Mouse (Mus musculus) thymus, postnatal 10 days (tissue): ENCODE data around the gene Nfkb2.
A peak's percentile ranks its signal among the peaks of the same experiment; 100 is the strongest.

Experiments used
- DNase-seq, 2 experiments: peaks; one replicate each; pipeline ENCODE4 v3.0.0; 2021; ENCODE audit warnings: low spot score in 2 of 2

The Nfkb2 gene

DNA sequence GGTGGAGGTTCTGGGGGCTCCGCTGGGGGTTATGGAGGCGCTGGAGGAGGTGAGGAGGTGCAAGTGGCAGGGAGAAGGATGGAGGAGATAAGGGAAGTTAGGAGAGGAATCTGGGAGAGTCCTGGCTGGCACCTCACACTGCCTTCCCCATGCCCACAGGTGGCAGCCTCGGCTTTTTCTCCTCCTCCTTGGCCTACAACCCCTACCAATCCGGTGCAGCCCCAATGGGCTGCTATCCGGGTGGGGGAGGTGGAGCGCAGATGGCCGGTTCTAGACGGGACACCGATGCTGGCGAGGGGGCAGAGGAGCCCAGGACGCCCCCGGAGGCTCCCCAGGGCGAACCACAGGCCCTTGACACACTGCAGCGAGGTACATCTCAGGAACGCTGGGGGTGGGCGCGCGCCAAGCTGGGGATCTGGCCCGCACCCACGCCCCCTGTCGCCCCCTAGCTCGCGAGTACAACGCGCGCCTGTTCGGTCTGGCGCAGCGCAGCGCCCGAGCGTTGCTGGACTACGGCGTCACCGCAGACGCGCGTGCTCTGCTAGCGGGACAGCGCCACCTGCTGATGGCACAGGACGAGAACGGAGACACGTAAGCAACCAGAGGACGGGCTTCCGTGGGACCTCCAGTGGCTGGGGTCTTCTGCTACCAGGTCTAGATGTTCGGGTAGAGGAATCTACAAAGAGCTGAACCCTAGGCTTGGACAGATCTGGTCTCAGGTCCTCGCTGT lies 4.8 kb downstream of the Nfkb2 start:
- DNase-seq, result peak; percentile 73 to 93

DNA sequence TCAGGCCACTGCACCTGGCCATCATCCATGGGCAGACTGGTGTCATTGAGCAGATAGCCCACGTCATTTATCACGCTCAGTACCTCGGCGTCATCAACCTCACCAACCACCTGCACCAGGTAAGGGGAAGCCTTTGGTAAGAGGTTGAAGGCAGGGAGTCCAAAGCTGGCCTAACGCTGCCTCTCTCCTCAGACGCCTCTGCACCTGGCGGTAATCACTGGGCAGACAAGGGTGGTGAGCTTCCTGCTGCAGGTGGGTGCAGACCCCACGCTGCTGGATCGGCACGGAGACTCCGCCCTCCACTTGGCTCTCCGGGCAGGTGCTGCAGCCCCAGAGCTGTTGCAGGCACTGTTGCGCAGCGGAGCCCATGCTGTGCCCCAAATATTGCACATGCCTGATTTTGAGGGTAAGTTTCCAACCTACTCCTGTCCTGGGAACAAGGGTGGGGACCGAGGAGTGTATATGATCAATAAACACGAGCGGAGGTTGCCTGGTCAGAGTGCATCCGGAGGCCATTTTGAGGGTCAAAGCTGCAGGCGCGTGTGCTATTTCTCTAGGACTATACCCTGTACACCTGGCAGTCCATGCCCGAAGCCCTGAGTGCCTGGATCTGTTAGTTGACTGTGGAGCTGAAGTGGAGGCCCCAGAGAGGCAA lies 5.7 kb downstream of the Nfkb2 start:
- DNase-seq, result no peak

DNA sequence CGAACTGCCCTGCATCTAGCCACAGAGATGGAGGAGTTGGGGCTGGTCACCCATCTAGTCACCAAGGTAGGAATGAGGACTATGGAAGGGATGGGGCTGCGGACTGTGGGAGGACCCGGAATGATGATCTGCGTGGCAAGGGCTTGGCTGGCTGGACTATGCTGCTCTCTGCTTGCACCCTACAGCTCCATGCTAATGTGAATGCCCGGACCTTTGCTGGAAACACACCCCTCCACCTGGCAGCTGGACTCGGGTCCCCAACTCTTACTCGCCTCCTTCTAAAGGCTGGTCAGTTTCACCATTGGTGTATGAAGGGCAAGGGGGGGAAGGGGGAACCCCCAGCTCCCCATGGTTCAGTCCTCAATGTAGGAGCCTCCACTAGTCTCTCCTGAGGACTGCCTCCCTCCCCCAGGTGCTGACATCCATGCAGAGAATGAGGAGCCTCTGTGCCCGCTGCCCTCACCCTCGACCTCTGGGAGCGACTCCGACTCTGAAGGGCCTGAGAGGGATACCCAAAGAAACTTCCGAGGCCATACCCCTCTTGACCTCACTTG lies 6.3 kb downstream of the Nfkb2 start:
- no peak for DNase-seq

DNA sequence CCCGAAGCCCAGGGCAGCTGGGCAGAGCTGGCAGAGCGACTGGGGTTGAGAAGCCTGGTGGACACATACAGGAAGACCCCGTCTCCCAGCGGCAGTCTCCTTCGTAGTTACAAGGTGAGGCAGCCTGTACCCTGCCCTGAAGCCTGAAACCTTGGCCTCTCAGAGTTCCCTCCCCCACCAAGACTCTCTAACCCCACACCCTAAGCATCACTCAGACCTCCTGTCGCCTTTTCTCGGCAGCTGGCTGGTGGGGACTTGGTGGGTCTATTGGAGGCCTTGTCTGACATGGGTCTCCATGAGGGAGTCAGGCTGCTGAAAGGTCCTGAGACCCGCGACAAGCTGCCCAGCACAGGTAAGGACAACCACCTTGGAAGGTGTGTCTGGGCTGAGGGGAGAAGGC lies 7.2 kb downstream of the Nfkb2 start:
- no peak for DNase-seq

DNA sequence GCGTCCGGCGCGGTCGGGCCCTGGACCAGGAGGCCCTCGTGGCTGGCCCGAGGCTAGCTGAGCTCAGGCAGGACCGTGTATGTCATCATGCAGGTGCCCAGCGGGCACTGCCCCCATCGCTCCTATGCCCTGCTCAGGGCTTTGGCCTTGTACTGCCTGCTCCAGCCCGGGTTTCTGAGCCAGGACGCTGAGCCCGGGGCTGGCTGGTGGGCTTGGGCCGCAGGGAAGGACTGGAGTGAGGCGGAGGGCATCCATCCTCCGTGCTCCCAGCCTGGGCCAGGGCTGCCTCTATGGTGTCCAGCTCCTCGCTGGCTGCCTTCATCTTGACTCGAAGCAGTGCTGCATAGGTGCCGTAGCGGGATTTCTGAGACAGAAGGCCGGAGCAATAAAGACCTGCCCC lies 8.4 kb downstream of the Nfkb2 start:
- no peak for DNase-seq

DNA sequence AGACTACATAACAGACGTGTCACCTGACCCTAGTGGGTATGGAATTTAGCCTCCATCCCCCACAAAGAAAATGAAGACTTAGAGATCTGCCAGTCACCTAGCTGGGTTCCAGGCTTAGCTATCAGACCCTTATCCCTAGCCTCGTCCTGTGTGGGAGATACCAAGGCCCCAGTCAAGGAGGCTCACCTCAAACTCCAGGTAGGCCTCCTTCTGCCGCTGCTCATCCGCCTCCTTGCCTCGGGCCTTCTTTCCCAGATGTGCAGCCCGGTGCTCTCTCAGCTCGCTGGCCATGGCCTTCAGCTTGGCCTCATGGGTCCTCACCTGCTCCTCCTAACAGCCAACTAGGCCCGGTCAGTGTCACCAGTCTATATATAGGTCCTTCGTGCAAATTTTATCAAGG lies 9.0 kb downstream of the Nfkb2 start:
- DNase-seq, result no peak

DNA sequence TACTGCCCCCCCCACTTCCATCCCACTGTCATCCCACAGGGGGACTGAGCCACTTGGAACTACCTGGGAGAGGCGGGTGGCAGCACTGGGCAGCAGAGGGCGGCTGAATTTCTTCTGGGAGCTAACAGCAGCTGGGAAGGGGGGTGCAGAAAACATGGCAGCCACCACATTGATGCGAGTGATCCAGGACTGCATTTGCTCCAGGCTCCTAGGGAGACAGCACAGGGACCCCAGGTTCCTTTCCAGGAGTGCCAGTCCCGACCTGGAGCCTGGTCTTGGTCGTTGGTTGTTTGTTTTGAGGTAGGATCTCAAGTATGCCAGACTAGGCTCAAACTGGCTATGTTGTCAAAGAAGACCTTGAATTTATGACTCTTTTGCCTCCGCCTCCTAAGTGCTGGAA lies 9.5 kb downstream of the Nfkb2 start:
- no peak for DNase-seq

DNA sequence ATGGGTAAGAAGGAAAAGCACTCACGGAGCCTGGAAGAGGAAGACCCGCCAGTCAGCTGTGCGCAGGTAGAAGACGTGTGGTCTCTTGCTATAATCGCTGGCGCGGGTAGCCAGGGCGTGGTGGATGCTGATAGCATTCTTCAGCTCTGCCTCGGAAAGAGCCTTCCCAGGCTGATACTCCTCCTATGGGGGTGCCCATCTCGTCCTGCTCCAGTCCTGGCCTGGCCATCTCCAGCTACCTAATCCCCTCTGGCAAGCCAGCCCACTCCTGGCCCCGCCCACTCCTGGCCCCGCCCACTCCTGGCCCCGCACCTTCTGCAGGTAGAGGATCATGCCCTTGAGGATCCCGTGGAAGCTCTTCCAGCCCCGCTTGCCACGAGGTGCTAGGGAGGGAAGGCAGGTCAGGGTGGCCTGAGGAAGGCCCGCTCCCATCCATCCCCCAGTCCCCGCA lies 10.1 kb downstream of the Nfkb2 start:
- peak in 1 of 2 experiments; percentile 9 for DNase-seq

DNA sequence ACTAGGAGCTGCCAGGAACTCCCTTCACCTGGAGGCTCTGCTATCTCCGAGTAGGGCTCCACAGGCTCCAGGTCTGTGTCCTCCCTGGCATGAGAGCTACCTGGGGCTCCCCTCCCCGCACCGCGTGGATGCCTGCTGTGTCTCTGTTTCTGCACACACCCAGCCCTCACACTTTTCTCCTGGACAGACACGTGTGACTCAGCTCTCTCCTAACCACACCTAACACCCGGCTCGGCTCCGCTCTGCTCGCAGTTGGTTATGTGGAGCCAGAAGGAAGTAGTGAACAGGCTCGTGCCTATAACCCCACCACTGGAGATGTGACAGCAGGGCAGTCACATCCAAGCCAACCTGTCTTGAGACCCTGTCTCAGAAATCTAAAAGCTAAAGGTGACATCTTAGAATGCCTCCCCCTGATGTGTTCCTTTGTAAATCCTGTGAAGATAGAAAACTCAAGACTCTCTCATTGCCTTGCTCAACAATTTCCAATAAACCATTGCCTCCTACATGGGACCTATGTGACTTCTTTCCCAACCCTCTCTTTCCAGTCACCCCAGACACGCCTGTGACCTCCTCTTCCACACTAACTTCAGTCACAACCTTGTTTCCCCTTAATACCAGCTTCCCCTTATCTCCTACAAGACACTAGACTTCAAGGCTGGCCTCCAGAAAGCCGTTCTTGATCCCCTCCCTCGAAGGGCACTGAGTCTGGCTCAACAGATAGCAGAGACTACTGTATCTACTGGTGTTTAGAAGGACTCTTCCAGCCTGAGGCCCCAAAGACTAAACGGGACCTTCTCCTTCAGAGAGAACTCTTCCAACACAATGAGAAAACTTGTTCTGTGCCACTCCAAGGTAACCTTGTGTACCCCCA lies 11.0 kb downstream of the Nfkb2 start:
- DNase-seq, result no peak

DNA sequence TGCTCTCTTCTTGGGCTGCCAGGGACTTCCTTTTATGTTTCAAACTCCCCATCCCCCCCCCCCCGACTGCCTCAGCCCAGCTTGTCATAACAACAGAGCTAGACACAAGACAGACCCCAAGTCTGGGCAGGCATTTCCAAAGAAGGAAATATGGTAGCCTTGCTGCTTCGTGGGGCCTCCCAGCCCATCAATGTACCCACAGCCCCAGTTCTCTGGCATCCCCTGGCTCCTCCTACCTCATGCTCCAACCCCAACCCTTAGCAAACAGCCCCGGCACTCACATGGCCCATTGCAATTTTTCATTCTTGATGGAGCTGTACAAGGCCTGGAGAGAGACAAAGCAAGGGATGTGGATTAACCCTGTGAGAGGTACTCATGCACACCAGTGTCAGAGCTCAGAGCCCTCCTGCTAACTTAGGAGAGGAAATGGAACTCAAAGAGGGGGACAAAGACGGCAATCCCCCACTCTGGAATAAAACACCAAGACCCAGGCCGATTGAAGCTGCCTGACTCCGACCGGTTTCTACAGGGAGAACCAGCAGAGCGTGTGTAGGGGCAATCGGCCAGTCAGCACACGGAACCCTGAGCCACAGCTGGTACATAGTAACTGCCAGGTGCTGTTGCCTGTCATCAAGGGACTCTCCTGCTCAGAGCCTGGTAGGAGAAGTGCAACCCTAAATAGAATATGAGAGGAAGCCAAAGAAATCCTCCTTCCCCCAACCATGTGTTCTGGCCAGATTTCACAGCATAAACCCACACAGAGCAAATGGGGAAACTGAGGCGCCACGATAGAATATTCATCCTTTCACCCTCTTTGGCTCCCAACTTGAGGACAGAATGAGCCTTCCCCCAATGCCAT lies 11.9 kb downstream of the Nfkb2 start:
- no peak for DNase-seq

DNA sequence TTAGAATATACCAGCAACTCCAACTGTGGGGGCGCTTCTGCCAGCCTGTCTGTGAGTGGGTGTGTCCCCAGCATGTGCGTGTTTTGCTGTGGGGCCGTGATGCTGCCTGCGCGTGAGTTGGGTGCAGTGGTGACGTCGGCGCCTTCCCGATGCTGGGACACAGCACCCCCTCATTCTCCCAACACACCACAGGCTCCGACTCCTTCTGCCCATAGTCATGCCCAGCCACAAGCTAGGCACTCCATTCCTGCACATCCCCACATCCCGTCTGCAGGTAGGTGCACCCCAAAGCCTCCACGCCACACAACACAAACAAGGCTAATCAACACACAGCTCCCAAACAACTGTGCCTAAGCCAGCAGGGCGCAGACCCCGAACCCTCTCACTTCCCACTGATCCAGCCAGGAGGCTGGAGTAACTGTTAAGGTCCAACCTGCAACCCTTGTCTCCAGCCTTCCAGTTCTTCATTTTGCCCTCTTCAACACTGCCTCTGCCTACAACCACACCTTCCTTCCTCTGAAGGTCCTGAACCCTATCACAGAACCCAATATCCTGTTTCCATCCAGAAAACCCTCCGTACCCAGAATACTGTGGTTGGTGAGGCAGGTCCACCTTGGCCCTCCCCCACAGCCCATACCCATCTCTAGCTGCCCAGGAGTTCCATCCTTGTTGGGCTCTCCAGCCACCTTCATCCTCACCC lies 12.9 kb downstream of the Nfkb2 start:
- DNase-seq, result no peak

DNA sequence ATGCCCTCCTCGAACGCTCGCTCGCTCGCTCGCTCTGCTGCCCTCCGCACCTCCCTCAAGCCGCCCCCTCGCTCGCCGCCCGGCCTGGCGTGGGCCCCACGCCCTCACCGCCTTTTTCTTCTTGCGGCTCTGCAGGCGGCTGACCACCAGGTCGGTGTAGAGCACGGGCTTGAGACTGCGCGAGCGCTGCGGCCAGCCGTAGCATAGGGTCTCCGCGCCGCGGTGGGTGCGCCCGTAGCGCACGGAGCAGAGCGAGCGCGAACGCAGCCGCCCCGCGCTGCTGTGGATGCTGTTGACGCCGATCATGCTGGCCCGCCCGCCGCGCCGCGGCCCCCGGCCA lies 13.4 kb downstream of the Nfkb2 start:
- no peak for DNase-seq

DNA sequence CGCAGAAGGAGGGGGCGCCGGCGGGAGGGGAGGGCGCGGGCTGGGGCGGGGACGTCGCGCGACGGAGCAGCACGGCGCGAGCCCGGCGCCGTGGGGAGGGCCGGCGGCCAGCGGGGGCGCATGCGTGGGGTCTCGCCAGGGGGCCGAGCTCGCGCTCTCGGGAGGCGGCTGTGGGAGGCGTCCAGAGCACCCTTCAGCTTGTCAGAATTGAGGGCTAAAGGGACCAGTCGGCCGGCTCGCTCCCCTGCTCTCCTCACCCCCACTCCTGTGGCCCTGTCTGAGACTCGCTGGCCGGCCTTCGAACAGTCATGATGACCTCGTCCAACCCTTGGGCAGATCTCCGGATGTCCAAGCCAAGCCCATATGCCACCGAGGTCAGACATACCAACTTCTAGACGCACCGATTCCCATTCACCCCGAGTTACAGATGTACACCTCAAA lies 13.9 kb downstream of the Nfkb2 start:
- no peak for DNase-seq

DNA sequence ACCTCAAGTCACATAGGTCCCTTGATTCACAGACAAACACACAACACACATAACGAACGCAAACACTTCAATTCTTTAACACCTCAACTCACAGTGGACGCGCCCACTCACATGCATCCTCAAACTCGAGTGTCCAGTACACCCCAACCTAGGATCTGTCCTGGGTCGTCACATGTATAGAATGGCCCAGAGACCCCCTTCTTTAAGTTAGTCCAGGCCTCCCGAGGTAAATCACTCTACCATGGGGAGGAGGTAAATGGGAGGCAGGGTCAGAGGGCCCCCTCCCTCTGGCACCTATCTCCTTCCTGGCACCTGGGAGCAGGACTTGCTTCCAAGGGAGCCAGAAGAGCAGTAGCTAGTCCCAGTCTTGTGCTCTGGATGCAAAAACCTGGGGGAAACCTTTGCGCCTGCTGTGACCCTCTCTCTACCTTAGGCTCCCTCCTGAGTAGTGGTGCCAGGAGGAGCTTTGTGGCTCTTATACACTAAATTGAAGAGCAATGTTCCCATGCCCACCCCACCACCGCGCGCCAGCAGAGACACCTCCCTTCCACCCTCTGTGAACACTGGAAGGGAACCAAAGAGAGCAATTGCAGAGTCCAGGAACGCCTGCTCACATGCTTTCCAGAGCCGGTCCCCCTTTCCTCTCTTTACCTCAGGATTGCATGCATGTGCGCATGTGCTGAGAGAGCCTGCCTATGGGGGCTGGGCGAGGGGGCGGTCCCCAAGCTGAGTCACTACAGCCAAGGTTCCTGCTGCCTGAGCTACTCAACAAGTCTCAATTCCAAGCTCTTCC lies 14.7 kb downstream of the Nfkb2 start:
- DNase-seq, result no peak

DNA sequence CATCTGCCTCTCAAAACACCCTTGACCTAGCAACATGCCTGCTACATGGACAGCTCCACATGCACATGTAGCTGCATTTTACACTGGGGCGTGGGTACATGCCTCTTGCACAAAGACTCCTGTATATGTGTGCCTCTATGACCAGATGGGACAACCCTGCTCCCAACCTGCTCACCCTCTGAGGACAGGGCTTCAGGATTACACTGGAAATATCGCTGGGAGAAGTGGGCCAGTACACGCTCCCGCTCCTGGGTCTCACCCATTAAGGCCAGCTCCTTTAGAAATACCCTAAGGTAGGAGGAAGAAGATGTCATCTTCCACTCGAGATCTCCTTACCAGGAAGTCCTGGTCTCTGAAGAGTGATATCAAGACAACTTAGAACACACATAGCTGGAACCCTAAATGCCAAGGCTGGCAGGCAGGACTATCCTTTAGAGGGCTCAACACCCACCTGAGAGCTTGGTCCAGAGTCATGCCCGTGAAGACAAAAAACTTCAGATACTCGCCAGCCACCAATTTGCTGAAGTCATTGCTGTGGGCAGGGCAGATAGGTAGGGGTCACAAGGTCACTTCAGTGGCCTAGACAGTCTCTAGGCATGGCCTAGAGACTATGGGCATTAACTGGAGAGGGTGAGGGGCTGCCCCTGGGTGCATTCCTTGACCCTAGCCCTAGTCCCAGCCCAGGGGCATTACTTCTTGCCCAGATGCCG lies 16.1 kb downstream of the Nfkb2 start:
- no peak for DNase-seq

DNA sequence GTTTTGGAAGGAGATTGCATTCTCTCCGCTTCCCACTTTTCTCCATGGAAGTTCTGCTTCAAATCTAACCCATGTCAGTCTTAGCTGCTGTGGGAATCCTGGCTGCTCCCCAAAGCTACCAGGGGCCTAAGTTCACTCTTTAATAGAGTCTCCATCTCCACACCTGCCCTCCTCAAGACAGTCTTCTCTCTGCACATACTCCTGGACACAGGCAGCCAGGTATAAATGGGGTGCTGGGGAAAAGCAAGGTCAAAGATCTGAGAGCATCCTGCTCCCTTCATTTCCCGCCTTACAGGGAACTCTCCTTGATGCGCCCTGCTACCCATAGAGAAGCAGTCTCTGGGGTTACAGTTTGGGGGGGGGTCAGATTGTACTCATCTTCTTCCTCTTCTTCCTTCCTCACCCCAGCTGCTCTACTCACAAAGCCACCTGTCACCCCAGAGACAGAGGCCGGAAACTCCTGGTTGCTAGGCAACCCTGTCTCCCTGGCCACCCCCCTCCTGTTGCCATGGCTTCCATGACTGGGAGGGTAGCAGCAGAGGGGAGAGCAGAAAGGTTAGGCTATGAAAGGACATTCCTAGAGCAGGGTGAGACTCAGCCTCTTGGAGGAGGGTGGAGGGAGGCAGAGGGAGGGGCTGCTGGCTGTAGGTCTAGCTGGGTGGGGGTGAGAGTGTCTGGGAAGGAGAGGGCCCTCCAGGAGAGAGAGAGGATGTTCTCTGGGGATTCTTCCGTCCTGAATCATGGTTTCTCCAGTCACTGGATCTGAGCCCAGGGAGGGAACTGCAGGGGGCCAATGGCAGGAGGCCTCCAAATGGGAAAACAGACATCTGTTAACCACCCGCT lies 17.2 kb downstream of the Nfkb2 start:
- DNase-seq, result peak; percentile 68 to 70

DNA sequence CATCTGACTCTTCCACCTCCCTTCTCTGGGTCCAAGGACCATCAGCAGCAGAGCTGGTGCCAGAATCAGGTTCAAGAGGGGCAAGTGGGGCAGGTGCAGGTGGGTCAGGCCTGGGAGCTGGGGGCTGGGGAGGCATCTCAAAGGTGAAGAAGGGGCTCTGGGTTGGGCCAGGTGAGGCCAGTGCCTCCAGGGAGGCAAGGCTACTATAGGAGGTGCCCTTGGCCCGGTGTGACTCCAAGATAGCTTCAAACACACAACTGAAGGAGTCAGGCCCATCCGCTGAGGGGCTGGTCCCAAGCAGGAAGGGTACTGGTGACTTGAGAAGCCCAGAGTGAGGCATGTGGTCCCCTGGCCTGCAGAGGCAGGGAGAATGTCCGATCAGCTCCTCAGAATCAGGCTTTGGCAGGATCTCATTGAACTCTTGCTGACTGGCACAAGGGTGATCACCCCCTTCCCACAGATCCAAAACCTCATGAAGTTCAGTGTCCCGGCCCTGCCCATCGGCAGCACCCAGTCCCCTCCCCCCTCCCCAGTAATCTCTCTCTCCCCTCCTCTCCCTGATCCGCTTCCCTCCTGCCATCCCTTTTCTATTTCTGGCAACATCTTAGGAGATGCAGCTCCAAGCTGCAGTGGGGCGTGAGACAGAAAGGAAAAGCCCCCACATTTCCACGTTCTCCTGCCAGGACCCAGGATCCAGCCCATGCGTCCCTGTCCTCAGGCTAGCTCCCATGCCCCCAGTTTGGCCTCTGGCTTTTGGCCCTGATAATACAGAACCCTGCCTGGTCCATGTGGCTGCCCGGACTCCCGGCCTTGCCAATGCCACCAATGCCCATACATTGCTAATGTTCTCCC lies 18.2 kb downstream of the Nfkb2 start:
- DNase-seq, result no peak
